In the genomic region with DNA sequence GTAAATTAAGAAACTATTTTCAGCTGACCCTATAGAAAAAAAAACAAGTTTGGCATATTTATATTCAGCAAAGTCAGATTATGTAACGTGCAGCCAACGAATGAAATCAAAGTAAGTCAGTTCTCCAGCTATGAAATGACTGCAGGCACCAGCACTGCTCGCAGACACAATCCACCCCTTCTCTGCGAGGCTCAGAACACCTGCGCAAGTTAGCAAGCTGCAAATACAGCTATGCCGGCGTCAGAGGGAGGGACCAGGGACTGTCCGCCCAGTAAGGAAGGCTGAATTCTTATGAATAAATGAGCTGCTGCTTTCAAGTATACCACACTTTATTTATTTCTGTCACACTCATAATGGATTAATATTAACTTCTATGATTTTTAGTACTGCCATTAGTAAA, we compare ENCODE assay signal across 20 mouse cellular contexts.
"Had no signal": no experiment of that assay in that cellular context is flagged by ENCODE, and none has a peak within 500 bp of the region (broad histone marks: within the 10 kb centered on the region; RNA-seq: fewer than 3 reads in every experiment).

No protein-coding gene starts in this region.

- DNase-seq: gastrocnemius, postnatal 14 days; gastrocnemius, postnatal 36 days; heart, adult 18-20 months; heart, postnatal 10 days; heart, postnatal 36 days; kidney, adult 18-20 months; kidney, adult 8-10 months; kidney, postnatal 10 days; kidney, postnatal 25 days; kidney, postnatal 4 days; liver; liver, embryonic 13.5 days had no signal

- H3K27ac ChIP-seq: hindbrain, embryonic 13.5 days; hindbrain, embryonic 15.5 days; intestine, embryonic 15.5 days; layer of hippocampus, adult 2 months; limb, embryonic 10.5 days; limb, embryonic 12.5 days; liver, embryonic 13.5 days; liver, embryonic 15.5 days had no signal

- H3K4me3 ChIP-seq: heart, embryonic 12.5 days; hindbrain, embryonic 13.5 days; hindbrain, embryonic 15.5 days; intestine, embryonic 15.5 days; layer of hippocampus, adult 2 months; limb, embryonic 10.5 days; limb, embryonic 12.5 days; liver, embryonic 13.5 days; liver, embryonic 15.5 days had no signal

- H3K4me1 ChIP-seq: hindbrain, embryonic 13.5 days; hindbrain, embryonic 15.5 days; intestine, embryonic 15.5 days; limb, embryonic 10.5 days; limb, embryonic 12.5 days; liver, embryonic 13.5 days; liver, embryonic 15.5 days had no signal
